Mouse (Mus musculus) midbrain, embryonic 10.5 days (tissue): Measurements from ENCODE around the gene Otud6a. TPM values are rescaled to one million over a fixed set of nuclear protein-coding genes. Genes with fewer than 3 reads are reported as not detected.

ENCODE experiments used
- DNase-seq: peaks from one replicate; pipeline ENCODE4 v3.0.0-alpha.2; 2017; ENCODE audit warnings: low spot score
- H3K27ac ChIP-seq: fragments of 300-500 bp; sonication (generic); replicated peaks from 2 replicates; pipeline ENCODE4 v1.5.1; 2016; ENCODE audit warnings: mild to moderate bottlenecking
- H3K27me3 ChIP-seq: fragments of 300-500 bp; sonication (generic); 2 replicates; pipeline ENCODE4 v1.6.1; 2016; ENCODE audit warnings: low read depth, mild to moderate bottlenecking; ENCODE audit not compliant: poor library complexity, severe bottlenecking
- H3K36me3 ChIP-seq: fragments of 300-500 bp; sonication (generic); 2 replicates; pipeline ENCODE4 v1.6.1; 2016; ENCODE audit warnings: mild to moderate bottlenecking, moderate library complexity
- H3K4me1 ChIP-seq: fragments of 300-500 bp; sonication (generic); 2 replicates; pipeline ENCODE4 v1.6.1; 2016
- H3K4me3 ChIP-seq: fragments of 300-500 bp; sonication (generic); 2 replicates; pipeline ENCODE4 v1.5.1; 2016; ENCODE audit warnings: mild to moderate bottlenecking, moderate library complexity
- H3K9me3 ChIP-seq: fragments of 300-500 bp; sonication (generic); replicated peaks from 2 replicates; pipeline ENCODE4 v1.6.1; 2016; ENCODE audit warnings: mild to moderate bottlenecking
- WGBS: fragments of 180-500 bp; shearing (Covaris S2); methylation state at CpG from one replicate; pipeline ENCODE4 v1.1.7; 2016; 5-methylcytosine and 5-hydroxymethylcytosine counted together
- microRNA counts: library from miRNA; unstranded; fragments of <30 nt; microRNA quantifications from one replicate; lab custom pipeline; 2017
- microRNA-seq: library from miRNA; unstranded; fragments of <30 nt; microRNA quantifications from one replicate; pipeline ENCODE4, GENCODE M21; 2017
- polyA plus RNA-seq: library from polyadenylated mRNA; unstranded; fragments of >200 nt; fragmentation: Nextera tagmentation; extraction: Ambion mirVana; gene quantifications from 2 replicates; pipeline ENCODE4 v1.2.1, GENCODE M21; 2016

Otud6a gene
- polyA plus RNA-seq, 1 experiment from 2014 or later: not detected

- DNase-seq: no peak
- no peaks in the 10 kb centered on the region for H3K36me3 ChIP-seq
- H3K4me1 ChIP-seq: no peaks in the 10 kb centered on the region
- H3K27me3 ChIP-seq: peaks cover 87% of the 10 kb centered on the region
- H3K4me3 ChIP-seq: no peak overlapping the region
- H3K27ac ChIP-seq: no peak overlapping the region
- H3K9me3 ChIP-seq: no peaks in the 10 kb centered on the region
- WGBS: 84% methylated on average over 4 of the region's 4 CpGs
These were observed 46.9 kb downstream of the Otud6a start for GRCm38 (mm10) chrX:100475569-100476223.

MicroRNA genes within 50 kb of the gene (microRNA counts, 519-probe panel; counts per million panel counts)
- 4,740 counts per million, percentile 25 among the panel's probes with 10 or more counts for microRNA mmu-miR-676 (lab: Ali Mortazavi, UCI)

Small RNAs within 50 kb of the gene (microRNA-seq; reads per million reads assigned to microRNA genes)
- 1,037 reads per million, percentile 76 among the genes with 10 or more reads in this experiment for gene Mir676

Other genes starting within 250 kb of the Otud6a start
- gene Awat2, start 13.7 kb downstream of the Otud6a start, polyA plus RNA-seq: 0.75 and 0.84 TPM in 2 replicates
- gene Igbp1, start 65.3 kb downstream of the Otud6a start, polyA plus RNA-seq: 40.4 and 40.9 TPM in 2 replicates
- not detected in 2 replicates for gene Dgat2l6, start 95.8 kb downstream of the Otud6a start, polyA plus RNA-seq
- gene Awat1, start 143.2 kb downstream of the Otud6a start, polyA plus RNA-seq: not detected in 2 replicates
- not detected in 2 replicates for gene P2ry4, start 165.9 kb downstream of the Otud6a start, polyA plus RNA-seq
- not detected in 2 replicates for gene Arr3, start 176.5 kb downstream of the Otud6a start, polyA plus RNA-seq
- gene Kif4, start 196.7 kb downstream of the Otud6a start, polyA plus RNA-seq: 45.7 and 48.1 TPM in 2 replicates
- gene Pdzd11, start 197.6 kb downstream of the Otud6a start, polyA plus RNA-seq: 143 and 153 TPM in 2 replicates